Mouse (Mus musculus) retina, adult 2 months (tissue): ENCODE measurements around the gene Btbd19.
A peak's percentile ranks its signal among the peaks of the same experiment; 100 is the strongest.

ENCODE experiments used
- DNase-seq: peaks from one replicate; pipeline ENCODE4 v3.0.0-alpha.2; 2012; ENCODE audit warnings: low read depth, low spot score

Btbd19 gene

DNA sequence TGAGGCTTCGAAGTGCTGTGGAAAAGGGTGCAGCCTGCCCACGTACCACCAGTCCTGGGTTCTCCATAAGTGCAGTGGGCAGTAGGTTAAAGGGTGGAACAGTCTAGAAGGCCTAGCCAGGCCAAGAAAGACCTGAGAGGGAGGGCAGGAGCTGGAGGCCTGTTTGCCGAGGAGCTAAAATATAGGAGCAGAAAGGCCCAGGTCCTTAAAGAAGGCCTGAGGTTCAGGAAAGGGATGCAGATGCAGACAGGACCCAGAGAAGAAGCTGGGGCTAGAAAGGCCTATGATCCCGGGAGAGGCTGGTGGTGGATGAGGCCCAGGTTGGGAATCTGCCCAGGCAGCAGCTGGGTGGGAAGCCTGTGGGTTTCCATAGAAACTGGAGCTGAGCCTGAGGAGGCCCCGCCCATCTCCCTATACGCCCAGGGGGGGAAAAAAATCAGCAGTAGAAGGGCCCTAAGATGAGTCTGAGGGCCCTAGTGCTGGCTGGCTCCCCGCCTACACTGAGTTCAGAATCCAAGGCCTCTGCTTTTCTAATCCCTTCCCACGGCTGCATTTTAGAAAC is at the start of gene Btbd19:
Btbd19 (minus strand) TSS at position 378 of the 562 bp plus-strand sequence.
- DNase-seq, result no peak

GRCm38 (mm10) chr4:117169936-117170335 is 44.4 kb upstream of the Btbd19 start:
- no peak for DNase-seq

DNA sequence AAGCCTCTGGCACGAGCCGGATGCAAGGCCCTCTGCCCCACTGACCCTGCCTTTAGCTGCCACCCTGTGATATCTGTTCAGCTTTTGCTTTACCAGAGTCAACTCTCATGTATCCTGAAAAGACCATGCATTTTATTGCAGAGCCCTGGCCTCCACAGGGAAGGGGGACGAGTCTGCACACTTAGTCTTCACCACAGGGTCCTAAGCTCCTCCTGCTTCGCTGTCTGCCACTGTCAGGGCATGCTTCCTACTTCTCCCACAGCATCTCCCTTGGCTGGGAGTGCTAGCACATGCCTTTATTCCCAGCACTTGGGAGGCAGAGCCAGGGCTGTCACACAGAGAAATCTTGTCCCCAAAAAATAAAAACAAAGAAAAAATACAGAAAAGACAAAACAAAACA is 35.7 kb upstream of the Btbd19 start:
- no peak for DNase-seq

DNA sequence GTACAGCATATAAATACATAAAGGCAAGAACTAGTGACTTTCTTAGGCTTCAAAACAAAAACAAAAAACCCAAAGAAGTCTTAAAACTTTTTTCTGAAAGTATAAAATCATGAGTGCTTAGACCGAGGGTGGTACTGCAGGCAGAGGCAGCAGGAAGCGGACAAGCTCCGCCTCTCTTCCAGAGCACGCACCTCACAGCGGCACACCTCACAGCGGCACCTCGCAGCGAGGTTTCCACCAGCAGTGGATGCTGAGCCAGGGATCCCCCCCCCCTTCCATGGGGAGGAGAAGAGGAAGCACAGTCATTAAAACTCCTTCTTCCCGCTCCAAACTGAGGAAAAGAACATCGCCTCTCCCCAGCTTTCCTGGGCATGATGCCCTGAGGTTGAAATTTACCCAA is 34.1 kb upstream of the Btbd19 start:
- no peak for DNase-seq

DNA sequence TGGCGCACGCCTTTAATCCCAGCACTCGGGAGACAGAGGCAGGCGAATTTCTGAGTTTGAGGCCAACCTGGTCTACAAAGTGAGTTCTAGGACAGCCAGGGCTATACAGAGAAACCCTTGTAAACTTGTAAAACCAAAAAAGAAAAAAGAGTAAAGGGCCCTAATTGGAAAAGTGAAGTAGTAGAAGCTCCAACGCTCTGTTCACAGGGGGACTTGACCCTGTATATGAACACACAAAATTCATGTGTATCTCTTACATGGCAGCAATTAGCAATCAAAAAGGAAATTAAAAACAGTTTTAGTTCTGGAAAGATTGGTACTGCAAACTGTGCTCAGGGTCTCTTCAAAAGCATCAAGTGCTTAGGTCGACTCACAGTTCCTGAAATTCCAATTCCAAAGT is 30.8 kb upstream of the Btbd19 start:
- DNase-seq, result no peak

GRCm38 (mm10) chr4:117155792-117156355 is 30.3 kb upstream of the Btbd19 start, which contains the start of gene Rps8:
Gene Rps8, minus strand, starts transcription at chr4:117156243.
- peak; percentile 75 for DNase-seq

DNA sequence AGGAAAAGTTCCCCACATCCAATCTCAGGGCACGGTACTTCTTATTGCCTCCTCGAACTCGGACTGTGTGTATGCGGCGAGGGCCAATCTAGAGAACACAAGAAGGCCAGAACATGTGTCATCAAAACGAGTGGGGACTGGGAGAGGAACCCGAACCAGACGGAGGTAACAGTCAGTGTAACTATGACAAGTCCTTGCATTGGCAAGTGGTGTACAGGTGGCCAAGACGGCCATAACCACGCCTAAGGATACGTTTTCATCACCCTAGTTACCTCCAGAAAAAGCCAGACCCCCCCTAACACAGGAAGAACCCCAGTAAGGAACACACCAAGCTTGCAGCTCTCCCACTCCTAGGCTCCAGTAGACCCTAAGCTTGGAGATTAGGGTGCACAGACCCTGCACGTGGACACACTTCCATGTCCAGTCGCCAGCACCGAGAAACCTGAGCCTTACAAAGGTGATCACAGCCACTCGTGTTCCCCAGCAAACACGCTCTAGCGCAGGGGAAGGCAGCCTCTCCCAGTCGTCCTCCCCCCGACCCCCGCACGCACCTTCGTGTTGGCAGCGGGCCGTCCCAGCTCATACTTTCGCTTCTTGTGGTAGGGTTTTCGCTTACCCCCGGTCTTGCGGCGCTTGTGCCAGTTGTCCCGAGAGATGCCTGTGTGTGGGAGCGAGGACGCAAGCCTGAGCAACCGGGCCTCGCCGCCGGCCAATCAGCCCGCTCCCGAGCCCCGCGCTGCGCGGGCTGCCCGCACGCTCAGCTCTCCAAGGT is 29.7 kb upstream of the Btbd19 start:
- DNase-seq, result no peak

GRCm38 (mm10) chr4:117152714-117153113 is 27.2 kb upstream of the Btbd19 start:
- no peak for DNase-seq

DNA sequence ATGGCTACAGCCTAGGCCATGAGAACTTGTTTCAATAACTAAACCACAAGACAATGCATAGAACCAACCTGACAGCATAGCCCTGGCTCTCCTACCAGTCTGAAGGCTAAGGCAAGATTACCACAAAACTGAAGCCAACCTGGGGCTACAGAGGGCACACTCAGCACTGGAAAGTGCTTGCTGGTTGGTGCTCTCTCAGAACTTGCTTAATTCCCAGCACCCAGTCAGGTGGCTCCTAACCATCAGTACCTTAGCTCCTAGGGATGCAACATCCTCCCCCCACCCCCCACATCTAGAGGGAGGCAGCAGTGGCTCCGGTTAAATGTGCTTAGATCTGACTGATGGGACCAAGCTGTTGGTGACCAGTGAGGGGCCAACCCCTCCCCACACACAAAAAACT is 25.9 kb upstream of the Btbd19 start:
- no peak for DNase-seq

DNA sequence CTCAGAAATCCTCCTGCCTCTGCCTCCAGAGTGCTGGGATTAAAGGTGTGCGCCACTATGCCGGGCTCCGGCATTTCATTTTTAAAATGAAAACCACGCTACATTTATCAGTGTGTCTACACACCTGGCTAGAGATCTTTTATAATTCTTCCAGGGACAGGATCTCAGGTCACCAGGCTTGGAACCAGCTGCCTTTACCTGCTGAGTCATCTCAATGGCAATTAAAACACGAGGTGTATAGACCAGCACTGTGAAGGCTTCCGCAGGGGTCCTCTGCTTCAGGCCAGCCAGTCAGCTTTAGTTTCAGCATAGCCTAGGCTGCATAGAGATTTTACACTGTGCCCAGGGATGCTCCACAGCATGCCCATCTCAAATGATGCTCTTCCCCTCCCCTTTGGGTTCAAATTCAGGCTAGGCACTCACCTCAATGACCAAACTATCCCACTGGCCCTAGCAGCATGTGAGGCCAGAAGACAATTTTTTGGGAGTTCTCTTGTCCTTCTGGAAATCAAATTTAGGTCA is 24.7 kb upstream of the Btbd19 start:
- no peak for DNase-seq

DNA sequence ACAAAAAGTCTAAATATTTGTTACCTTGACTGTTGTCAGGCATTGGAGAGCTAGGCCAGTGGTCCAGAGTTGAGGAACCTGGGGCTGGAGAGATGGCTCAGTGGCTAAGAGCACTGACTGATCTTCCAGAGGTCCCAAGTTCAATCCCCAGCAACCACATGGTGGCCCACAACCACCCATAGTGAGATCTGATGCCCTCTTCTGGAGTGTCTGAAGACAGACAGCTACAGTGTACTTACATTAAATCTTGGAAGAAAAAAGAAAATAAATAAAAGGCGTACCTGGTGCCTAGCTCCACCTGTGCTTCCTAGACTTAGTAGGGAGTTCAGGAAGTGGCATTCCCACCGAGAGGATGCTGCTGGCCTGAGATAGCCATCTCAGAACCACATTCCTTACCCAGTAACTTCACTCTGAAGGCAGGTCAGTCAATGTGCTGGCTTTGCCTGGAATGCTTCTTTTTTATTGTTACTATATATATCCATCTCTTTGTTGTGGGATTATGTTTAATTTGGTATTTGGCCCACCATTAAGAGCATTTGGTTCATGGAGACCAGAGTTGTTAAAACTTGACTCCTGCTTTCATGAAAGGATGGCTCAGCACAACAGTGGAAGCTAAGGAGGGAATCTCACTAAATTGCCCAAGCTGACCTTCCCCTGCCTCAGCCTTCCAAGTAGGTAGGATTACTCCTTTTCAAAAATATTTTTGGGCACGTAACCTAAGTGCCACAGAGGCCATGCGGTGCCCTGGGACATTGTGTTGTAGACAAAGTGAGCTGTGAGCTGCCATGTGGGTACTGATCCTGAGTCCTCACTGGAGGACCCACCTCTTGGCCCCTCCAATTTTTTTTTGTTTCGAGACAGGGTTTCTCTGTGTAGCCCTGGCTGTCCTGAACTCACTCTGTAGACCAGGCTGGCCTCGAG is 24.0 kb upstream of the Btbd19 start:
- no peak for DNase-seq

DNA sequence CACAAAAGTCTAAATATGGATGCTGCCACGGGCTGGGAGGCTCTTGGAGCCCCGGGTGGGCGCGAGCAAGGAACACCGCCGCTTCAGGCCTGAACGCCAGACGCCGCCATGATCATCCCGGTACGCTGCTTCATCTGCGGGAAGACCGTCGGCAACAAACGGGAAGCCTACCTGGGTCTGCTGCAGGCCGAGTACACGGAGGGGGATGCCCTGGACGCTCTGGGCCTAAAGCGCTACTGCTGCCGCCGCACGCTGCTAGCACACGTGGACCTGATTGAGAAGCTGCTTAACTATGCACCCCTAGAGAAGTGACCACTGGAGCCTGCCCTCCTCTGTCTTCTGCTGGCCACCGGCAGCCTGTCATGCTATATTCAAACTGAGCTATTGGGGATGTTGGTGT is 23.3 kb upstream of the Btbd19 start:
- DNase-seq, result no peak

DNA sequence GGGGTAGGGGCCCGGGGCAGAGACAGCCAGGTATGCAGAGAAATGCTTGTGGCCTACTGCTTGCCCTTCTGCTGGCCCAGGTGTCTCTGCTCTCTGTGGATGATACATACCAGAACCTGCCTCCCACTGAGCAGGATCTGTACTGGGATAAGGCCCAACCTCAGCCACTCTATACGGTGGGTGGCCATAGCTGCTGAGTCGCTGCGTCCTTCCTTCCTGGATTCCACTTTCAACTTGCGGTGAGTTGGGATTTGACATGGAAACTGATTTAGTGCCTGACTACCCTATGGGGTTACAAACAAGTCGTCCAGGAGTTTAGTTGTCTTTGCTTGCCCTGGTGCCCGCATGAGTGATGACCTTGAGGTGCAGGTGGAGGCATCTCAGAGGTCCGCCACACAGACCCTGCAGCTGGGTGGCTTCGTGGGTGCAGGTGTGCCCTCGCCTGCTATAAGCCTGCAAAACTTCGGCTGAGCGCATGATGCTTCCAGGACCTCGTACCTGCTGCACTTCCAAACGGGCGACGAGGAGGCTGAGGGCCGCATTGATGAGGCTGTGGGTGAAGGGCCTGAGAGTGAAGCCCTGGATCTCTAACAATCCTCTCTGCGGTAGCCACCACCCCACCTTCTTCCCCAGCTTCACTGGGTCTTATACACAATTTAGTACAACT is 22.7 kb upstream of the Btbd19 start:
- no peak for DNase-seq

GRCm38 (mm10) chr4:117146176-117146575 is 20.7 kb upstream of the Btbd19 start:
- DNase-seq, result peak; percentile 50

DNA sequence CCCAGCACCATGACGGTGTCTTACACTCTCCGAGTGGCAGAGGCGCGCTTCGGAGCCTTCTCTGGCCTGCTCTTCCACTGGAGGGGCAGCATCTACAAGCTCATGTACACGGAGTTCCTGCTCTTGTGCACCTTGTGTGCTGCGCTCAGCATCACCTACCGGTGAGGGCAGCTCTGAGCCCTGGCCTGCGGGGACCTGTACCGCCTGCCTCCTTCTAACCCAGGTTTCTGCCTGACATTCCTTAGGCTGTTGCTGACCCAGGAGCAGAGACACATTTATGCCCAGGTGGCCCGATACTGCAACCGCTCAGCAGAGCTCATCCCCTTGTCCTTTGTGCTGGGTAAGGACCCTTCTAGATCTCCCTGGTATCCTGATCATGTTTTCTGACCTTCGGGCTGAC is 19.7 kb upstream of the Btbd19 start:
- DNase-seq, result no peak

GRCm38 (mm10) chr4:117143023-117143422 is 17.5 kb upstream of the Btbd19 start:
- DNase-seq, result no peak

DNA sequence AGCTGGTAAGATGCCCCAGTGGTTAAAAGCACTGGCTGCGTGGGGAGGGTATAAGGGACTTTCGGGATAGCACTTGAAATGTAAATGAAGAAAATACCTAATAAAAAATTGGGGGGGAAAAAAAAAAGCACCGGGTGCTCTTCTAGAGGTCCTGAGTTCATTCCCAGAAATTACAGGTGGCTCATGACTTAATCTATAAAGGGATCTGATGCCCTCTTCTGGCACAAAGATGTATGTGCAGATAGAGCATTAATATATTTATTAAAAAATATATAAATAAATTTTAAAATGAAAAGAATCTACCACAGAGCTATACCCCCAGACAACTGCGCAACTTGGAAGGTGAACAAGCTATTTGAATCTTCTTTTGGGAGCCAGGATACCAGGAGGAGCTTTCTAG is 15.1 kb upstream of the Btbd19 start:
- no peak for DNase-seq

- DNase-seq, result no peak
Measured at GRCm38 (mm10) chr4:117139217-117139612, 13.7 kb upstream of the Btbd19 start.

DNA sequence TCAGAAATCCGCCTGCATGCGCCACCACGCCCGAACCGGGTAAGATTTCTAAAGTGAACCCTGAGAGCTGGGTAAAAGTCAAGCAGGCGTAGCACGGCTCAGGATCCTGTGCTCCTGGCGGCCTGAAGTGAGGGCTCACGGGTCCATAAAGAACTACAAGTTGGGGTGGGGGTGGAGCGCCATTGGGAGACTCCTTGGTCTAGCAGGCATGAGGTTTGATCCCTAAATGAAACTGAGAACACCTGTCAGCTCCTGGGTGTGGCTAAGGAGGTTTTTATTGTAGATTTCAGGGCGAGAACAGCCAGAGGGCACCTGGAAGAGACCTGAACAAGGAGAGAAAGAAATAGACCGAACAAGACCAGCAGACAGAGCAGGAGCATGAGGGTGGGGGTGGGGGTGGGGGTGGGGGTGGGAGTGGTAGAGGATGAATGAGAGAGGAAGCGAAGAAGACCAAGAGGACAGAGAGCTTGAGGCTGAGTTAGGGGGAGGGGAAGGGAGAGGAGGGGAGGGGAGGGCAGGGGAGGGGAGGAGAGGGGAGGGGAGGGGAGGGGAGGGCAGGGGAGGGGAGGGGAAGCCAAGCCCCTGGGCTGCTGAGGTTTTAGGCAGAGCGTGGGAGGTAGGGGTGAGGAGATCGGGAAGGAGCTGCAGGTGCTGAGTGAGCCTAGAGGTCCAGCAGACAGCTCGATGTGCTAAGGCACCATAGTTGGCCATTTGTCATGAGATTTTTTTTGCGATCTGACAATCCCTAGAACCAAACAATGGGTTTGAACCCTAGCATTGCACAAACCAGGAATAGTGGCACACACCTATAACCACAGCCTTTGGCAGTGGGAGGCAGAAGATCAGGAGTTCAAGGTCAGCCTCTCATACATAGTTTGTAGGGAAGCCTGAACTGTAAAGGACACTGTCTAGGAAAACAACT is 13.0 kb upstream of the Btbd19 start:
- no peak for DNase-seq

DNA sequence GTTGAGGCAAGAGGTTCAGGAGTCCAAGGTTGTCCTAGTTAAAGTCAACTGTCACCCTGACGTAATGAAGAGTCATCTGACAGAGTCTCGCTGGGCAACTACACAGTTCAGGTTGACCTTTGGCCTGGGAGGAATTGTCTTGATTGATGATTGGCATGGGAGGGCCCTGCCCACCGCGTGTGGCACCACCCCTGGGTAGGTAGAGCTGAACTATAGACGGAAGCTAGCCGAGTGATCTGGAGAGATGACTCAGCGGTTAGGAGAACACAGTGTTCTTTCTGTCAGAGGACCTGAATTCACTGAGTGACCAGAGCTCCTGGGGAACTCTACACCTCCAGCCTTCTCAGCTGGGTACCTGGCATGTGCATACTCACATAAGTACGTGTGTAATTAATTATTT is 10.5 kb upstream of the Btbd19 start:
- no peak for DNase-seq
